Mouse (Mus musculus) midbrain, postnatal 0 days (tissue): ENCODE data around the gene Iqsec2. TPM values are rescaled to one million over a fixed set of nuclear protein-coding genes. Genes with fewer than 3 reads are reported as not detected.
"Not testable (repeated sequence)": the region's sequence is repeated elsewhere in the genome, so short reads cannot be mapped to it uniquely, and the experiment has no call there.

Experiments used
- ATAC-seq: fragments of 200-750 bp; cut with Nextera tagmentation; 2 replicates; pipeline ENCODE4 v1.8.0; 2017; ENCODE audit warnings: moderate number of reproducible peaks, mild to moderate bottlenecking, moderate TSS enrichment, moderate library complexity; ENCODE audit not compliant: low FRiP score
- DNase-seq: peaks from one replicate; pipeline ENCODE4 v3.0.0-alpha.2; 2015; ENCODE audit warnings: low spot score
- H3K27ac ChIP-seq: fragments of 300-500 bp; sonication (generic); 2 replicates; pipeline ENCODE4 v1.5.1; 2014; ENCODE audit warnings: low read depth, mild to moderate bottlenecking, low read length, mixed read lengths
- H3K27me3 ChIP-seq: fragments of 300-500 bp; sonication (generic); 2 replicates; pipeline ENCODE4 v1.6.1; 2014; ENCODE audit warnings: low read length, control low read depth, mixed read lengths; ENCODE audit not compliant: insufficient read depth
- H3K36me3 ChIP-seq: fragments of 300-500 bp; sonication (generic); 2 replicates; pipeline ENCODE4 v1.6.1; 2014; ENCODE audit warnings: low read length, control low read depth, mixed read lengths; ENCODE audit not compliant: insufficient read depth
- H3K4me1 ChIP-seq: fragments of 300-500 bp; sonication (generic); 2 replicates; pipeline ENCODE4 v1.6.1; 2014; ENCODE audit warnings: mild to moderate bottlenecking, control low read depth, antibody characterized with exemption, low read length, mixed read lengths; ENCODE audit not compliant: insufficient read depth
- H3K4me2 ChIP-seq: fragments of 300-500 bp; sonication (generic); 2 replicates; pipeline ENCODE4 v1.6.1; 2014; ENCODE audit warnings: low read depth, mild to moderate bottlenecking, low read length, mixed read lengths; ENCODE audit not compliant: poor library complexity, severe bottlenecking
- H3K4me3 ChIP-seq: fragments of 300-500 bp; sonication (generic); 2 replicates; pipeline ENCODE4 v1.5.1; 2014; ENCODE audit warnings: low read depth, mild to moderate bottlenecking, low read length, moderate library complexity
- H3K9ac ChIP-seq: fragments of 300-500 bp; sonication (generic); replicated peaks from 2 replicates; pipeline ENCODE4 v1.6.1; 2014; ENCODE audit warnings: mild to moderate bottlenecking, low read length, moderate library complexity, mixed read lengths; ENCODE audit not compliant: poor library complexity, severe bottlenecking
- H3K9me3 ChIP-seq: fragments of 300-500 bp; sonication (generic); 2 replicates; pipeline ENCODE4 v1.6.1; 2016; ENCODE audit warnings: low read length, control low read depth
- CTCF ChIP-seq: IDR thresholded peaks from 2 replicates; pipeline ENCODE4 v1.5.1; 2016; ENCODE audit warnings: antibody characterized with exemption, mild to moderate bottlenecking
- WGBS: fragments of 180-500 bp; shearing (Covaris S2); extraction: QIAGEN DNeasy Blood & Tissue Kit; methylation state at CpG from one replicate; pipeline ENCODE4 v1.1.7; 2014; 5-methylcytosine and 5-hydroxymethylcytosine counted together
- polyA plus RNA-seq: library from polyadenylated mRNA; unstranded; fragments of >200 nt; fragmentation: Nextera tagmentation; extraction: Ambion mirVana; gene quantifications from 2 replicates; pipeline ENCODE4 v1.2.1, GENCODE M21; 2015
- total RNA-seq: library from RNA; depleted of rRNA; stranded (reverse); fragments of >200 nt; gene quantifications from 2 replicates; pipeline ENCODE4 v1.2.3, GENCODE M21; 2014

Iqsec2 gene
- total and polyA plus RNA-seq, 2 experiments from 2014 or later, result 7.7 to 23.2 TPM

GRCm38 (mm10) chrX:152223313-152223712 lies 79.2 kb downstream of the Iqsec2 start:
- no peak for ATAC-seq
- H3K4me2 ChIP-seq, result no peak overlapping the region
- no peak for TF ChIP-seq CTCF
- peaks cover 8% of the 10 kb centered on the region; the same call in 1 of the 2 replicates for H3K36me3 ChIP-seq
- H3K27ac ChIP-seq, result no peak overlapping the region
- WGBS, result 87% methylated on average over 4 of the region's 6 CpGs
- H3K9ac ChIP-seq, result no peak overlapping the region
- DNase-seq, result no peak
- no peaks in the 10 kb centered on the region for H3K4me1 ChIP-seq
- no peak overlapping the region for H3K4me3 ChIP-seq
- H3K27me3 ChIP-seq, result peaks cover 25% of the 10 kb centered on the region; the same call in 1 of the 2 replicates
- no peaks in the 10 kb centered on the region for H3K9me3 ChIP-seq

DNA sequence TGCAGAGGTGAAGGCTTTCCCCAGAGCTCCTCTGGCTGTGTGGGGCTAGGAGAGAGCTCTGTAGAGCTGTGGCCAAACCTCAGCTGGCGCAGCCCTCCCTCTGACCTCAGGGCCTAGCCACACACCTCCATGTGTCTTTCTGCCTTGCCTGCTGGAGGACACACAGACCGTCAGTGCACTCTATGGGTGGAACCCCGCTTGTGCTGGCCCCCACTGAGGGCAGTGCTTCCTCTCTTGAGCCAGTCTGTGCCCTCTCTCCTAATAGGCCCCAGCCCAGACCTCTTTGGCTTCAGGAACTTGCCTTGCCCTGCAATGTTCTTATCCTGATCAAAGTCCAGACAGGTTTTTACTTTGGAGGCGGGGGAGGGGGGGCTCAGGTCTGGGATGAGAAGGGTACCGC lies 80.2 kb downstream of the Iqsec2 start:
- ATAC-seq (no peak), DNase-seq (no peak)
- H3K27me3 ChIP-seq, result peaks cover 25% of the 10 kb centered on the region; the same call in 1 of the 2 replicates
- no peak overlapping the region for H3K9ac ChIP-seq
- no peak overlapping the region for H3K4me3 ChIP-seq
- no peak for TF ChIP-seq CTCF
- no peaks in the 10 kb centered on the region for H3K9me3 ChIP-seq
- peaks cover 8% of the 10 kb centered on the region; the same call in 1 of the 2 replicates for H3K36me3 ChIP-seq
- H3K4me1 ChIP-seq, result no peaks in the 10 kb centered on the region
- H3K27ac ChIP-seq, result no peak overlapping the region
- 75% methylated on average over 5 of the region's 5 CpGs for WGBS
- no peak overlapping the region for H3K4me2 ChIP-seq

- ATAC-seq (peak; percentile 97), DNase-seq (peak; percentile 99)
- Histone ChIP-seq H3K4me1 (peaks cover 8% of the 10 kb centered on the region; the same call in 1 of the 2 replicates), H3K4me2 (peak within 1 kb of the TSS; percentile 73), H3K9me3 (no peaks in the 10 kb centered on the region), H3K27ac (peak within 1 kb of the TSS; percentile 70), H3K36me3 (no peaks in the 10 kb centered on the region; the same call in 1 of the 2 replicates), H3K4me3 (peak within 1 kb of the TSS; percentile 94), H3K9ac (peak within 1 kb of the TSS; percentile 92), H3K27me3 (no peaks in the 10 kb centered on the region; the same call in 1 of the 2 replicates)
- TF ChIP-seq CTCF, result peak; percentile 22; the same call in 1 of the 2 replicates
- 1% methylated on average over 69 of the region's 69 CpGs for WGBS
Measured at GRCm38 (mm10) chrX:152232781-152233763, 89.0 kb downstream of the Iqsec2 start, which contains the start of gene Kdm5c. Gene Kdm5c (plus strand): TSS chrX:152233020.

DNA sequence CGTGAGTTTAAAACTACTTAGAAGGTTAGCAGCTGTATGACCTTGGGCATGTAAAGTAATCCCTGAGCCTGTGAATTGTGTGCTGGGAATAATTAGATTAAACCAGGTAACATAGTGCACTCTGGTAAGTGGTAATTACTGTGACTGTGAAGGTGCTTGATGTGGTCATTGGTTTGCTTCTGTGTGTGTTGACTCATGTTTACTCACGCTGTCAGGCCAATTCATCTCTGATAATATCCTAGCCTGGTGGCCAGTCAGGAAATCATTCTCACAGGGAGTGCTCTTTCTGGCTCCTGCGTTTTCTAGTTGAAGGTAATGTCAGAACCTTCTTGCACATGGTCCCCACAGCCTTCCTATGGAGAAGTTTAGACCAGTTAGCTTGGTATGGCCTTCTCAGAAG lies 90.1 kb downstream of the Iqsec2 start:
- no peak for TF ChIP-seq CTCF
- Histone ChIP-seq H3K36me3 (peaks cover 9% of the 10 kb centered on the region), H3K4me2 (peak overlapping the region; percentile 73), H3K4me1 (peaks cover 8% of the 10 kb centered on the region; the same call in 1 of the 2 replicates), H3K27ac (no peak overlapping the region), H3K9me3 (no peaks in the 10 kb centered on the region), H3K4me3 (peak overlapping the region; percentile 94), H3K9ac (peak overlapping the region; percentile 92), H3K27me3 (no peaks in the 10 kb centered on the region)
- DNase-seq (no peak), ATAC-seq (no peak)
- WGBS, result 28% methylated on average over 3 of the region's 3 CpGs

GRCm38 (mm10) chrX:152235758-152236157 lies 91.7 kb downstream of the Iqsec2 start:
- DNase-seq, result no peak
- Histone ChIP-seq H3K4me3 (no peak overlapping the region), H3K9ac (no peak overlapping the region), H3K4me1 (peaks cover 8% of the 10 kb centered on the region; the same call in 1 of the 2 replicates), H3K27ac (no peak overlapping the region), H3K4me2 (peak overlapping the region; percentile 73; the same call in 1 of the 2 replicates), H3K9me3 (no peaks in the 10 kb centered on the region), H3K36me3 (peaks cover 13% of the 10 kb centered on the region), H3K27me3 (no peaks in the 10 kb centered on the region)
- ATAC-seq, result no peak
- no peak for TF ChIP-seq CTCF
- WGBS, result 89% methylated on average over 2 of the region's 2 CpGs

GRCm38 (mm10) chrX:152243140-152243539 lies 99.1 kb downstream of the Iqsec2 start:
- DNase-seq, result not testable (repeated sequence)
- 71% methylated on average over 6 of the region's 6 CpGs for WGBS

More at GRCm38 (mm10) chrX:152243140-152243539, 99.1 kb downstream of the Iqsec2 start:
- not testable (repeated sequence) for ATAC-seq, H3K9ac ChIP-seq, H3K27ac ChIP-seq, H3K4me1 ChIP-seq, H3K4me3 ChIP-seq, H3K9me3 ChIP-seq, H3K4me2 ChIP-seq, H3K27me3 ChIP-seq
- TF ChIP-seq CTCF, result peak; percentile 37; the same call in 1 of the 2 replicates
- H3K36me3 ChIP-seq, result peaks cover 38% of the 10 kb centered on the region
